Mouse (Mus musculus): Measurements from ENCODE around the gene Tmem121. TPM values are rescaled to one million over a fixed set of nuclear protein-coding genes. Genes with fewer than 3 reads are reported as not detected.

Gene Tmem121
- total RNA-seq, 2 experiments from 2014 or later: 37.8 to 40.0 TPM

DNA sequence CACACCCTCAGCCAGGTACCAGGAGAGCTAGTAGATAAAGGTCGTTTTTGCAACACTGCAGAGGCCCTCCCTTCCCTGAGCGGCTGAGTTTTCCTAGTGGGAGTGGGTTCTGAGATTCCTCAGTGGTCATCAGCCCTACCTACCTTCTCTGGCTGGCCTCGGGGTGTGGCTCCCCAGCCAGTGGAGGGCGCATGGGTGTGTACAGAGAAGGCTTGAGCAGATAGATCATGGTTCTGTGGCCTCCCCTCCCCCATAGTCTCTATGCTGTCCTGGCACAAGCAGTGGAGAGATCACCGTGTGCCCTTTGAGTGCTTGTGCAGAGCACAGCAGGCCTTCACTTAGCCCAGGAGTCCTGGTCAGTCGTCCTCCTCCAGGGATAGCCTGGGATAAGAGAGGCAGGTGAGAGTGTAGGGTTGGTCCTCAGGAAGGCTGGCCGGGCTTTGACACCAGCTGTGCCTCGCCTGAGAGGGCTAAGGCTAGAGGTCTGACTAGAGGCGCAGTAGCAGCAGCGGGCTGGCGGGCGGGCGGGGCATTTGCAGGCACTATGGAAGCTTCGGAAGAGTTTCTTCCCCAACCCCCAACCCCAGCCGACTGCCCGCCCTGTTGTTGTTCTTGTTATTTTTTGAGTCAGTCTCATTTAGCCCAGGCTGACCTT lies 37.2 kb upstream of the Tmem121 start:
- intact Hi-C loops (cut with DNase I): no loop called here
- no peak for DNase-seq

DNA sequence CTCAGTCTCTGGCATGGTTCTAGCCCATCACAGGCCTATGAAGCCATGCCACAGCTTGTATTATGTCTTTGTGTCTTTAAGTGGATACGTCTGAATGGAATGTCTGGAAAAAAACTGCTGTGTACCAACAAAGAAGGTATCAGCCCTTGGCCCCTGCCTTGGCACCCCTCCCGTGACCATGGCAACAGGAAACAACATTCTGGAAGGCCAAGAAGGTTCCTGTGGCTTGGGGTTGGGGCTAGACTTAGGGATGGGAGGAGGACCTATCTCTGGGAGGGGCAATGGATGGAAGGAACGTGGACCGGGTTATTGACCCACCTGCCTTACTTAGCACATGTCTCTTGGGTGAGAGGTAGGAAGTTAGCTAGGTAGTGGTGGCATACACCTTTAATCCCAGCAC lies 36.4 kb upstream of the Tmem121 start:
- intact Hi-C loops (cut with DNase I): no loop called here
- DNase-seq: no peak

- intact Hi-C loops (cut with DNase I): no loop called here
- no peak for DNase-seq
Observed at GRCm38 (mm10) chr12:113149896-113150295, 35.8 kb upstream of the Tmem121 start.

- intact Hi-C loops (cut with DNase I): no loop called here
- no peak for DNase-seq
Observed at GRCm38 (mm10) chr12:113150591-113150990, 35.1 kb upstream of the Tmem121 start.

DNA sequence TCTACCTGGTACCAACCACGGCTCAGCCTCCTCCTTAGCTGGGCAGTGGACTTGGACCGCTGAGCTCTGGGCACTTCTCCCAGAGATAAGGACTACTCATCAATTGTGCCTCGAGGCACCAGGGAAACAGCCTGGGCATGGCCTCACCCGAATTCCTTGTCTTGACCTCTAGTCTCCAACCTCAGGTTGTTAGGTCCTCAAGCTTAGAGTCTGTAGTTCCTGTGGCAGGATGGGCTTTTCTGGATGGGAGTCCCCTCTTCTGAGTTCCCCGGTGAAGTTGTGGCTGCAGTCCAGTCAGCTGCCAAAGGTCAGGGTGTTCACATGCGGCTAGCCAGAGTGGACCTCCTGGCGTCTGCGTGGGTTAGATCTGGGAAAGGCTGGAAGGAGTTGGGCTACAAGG lies 34.7 kb upstream of the Tmem121 start:
- no peak for DNase-seq
- intact Hi-C loops (cut with DNase I): no loop called here

DNA sequence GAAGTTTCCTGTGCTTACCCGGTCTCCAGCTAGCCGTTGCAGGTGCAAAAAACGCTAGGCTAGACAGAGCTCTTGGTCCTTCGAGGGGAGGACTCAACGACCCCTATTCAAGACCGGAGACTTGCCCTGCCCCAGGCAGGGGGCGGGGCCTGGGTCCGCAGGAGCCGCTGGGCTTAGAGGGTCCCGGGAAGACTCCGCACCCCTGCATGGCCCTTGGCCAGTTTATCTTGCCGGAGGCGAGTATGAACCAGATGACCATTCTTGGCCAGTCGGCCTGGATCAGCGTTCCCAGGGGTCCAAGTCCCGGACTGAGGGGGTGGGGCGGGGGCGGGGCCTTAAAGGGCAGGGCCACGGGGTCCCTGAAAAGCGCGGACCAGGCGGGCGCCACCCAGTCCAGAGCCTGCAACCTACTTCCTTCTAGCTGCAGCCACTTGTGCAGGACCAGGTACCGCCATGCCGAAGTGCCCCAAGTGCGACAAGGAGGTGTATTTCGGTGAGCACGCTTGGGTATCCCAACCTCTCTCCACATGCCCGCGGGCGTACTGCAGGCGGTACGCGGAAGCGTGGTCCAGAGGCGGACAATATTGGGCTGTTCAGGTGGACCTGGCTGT lies 34.0 kb upstream of the Tmem121 start:
- DNase-seq: no peak
- intact Hi-C loops (cut with DNase I): no loop called here

GRCm38 (mm10) chr12:113152272-113152661 lies 33.5 kb upstream of the Tmem121 start:
- intact Hi-C loops (cut with DNase I): no loop called here
- no peak for DNase-seq

GRCm38 (mm10) chr12:113152991-113153525 lies 32.7 kb upstream of the Tmem121 start:
- intact Hi-C loops (cut with DNase I): no loop called here
- no peak for DNase-seq

GRCm38 (mm10) chr12:113153971-113154370 lies 31.8 kb upstream of the Tmem121 start:
- no peak for DNase-seq
- intact Hi-C loops (cut with DNase I): no loop called here

GRCm38 (mm10) chr12:113154747-113155075 lies 31.0 kb upstream of the Tmem121 start:
- intact Hi-C loops (cut with DNase I): no loop called here
- DNase-seq: no peak

GRCm38 (mm10) chr12:113155076-113155771 lies 30.5 kb upstream of the Tmem121 start:
- intact Hi-C loops (cut with DNase I): no loop called here

DNA sequence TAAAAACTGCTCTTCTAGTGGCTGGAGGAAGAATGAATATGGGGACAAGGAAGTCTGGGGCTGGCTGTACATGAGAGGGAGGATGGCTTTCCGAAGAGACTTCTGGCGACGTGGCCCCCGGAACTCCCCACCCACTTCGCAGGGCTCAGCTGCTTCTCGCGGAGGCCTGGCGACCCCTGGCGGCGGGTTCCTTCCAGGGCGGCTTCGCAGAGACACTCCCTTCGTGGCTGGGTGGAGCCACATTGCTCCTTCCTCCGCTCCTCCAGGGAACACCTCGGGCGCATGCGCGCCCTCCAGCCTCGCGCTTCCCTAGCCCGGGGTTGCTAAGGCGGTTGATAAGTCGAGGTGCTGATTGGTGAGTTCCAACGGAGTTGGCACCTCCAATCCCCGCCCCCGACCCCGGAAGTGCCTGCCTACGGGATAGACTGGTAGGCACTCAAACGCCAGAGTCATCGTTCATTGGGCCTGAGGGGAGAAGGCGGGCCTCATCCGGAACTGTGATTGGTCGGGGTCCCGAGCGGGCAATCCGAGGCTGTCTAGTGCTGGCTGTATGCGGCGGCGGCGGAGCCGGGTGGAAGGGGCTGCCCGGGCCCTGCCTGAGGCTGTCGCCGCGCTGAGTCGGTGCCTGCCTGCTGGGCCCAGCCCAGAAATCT lies 29.7 kb upstream of the Tmem121 start, which contains the start of gene Tedc1:
Tedc1 (plus strand) TSS at position 535 of the 653 bp plus-strand sequence.
- intact Hi-C loops (cut with DNase I): no loop called here
- peak; percentile 100 for DNase-seq

More at GRCm38 (mm10) chr12:113155076-113155771, 30.5 kb upstream of the Tmem121 start:
- peak; percentile 53 for DNase-seq

DNA sequence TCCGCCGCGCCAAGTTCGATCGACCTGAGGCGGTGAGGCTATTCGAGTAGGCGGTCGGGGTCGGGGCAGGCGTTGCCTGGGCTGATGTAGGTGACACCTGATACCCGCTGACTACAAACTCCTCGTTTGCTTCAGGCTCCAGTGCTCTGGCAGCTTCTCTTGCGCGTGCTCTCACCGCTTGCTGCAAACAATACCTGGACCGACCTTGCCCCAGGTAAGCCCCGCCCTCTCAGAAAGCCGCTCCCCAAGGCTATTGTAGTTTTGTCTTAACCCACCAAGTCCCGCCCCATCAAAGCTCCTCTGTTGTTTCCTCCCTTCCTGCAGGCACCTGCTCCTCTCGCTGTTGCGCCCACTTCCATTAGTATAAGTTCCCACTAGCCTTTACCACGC lies 29.2 kb upstream of the Tmem121 start:
- intact Hi-C loops (cut with DNase I): no loop called here
- DNase-seq: no peak

GRCm38 (mm10) chr12:113157002-113157401 lies 28.7 kb upstream of the Tmem121 start:
- DNase-seq: peak; percentile 70
- intact Hi-C loops (cut with DNase I): no loop called here

DNA sequence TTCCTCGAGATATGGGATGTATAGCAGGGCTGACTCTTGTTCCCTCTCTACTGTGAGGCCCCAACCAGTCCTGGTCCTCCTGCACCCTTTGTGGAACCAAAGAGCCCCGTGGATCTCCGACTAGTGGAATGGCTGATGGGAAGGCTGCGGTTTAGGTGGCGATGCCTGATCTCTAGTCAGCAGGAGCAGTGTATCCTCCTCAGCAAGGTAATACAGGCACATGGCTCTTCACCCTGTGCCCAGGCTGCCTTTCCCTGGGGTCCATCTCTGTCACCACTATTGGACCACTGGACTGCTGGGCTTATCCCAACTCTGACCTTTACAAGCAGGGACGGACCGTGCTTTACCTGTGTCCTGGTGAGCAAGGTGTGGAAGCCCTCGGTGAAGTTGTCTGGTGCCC lies 28.2 kb upstream of the Tmem121 start:
- no peak for DNase-seq
- intact Hi-C loops (cut with DNase I): no loop called here

- DNase-seq: no peak
- intact Hi-C loops (cut with DNase I): no loop called here
Observed at GRCm38 (mm10) chr12:113157971-113158370, 27.8 kb upstream of the Tmem121 start.

DNA sequence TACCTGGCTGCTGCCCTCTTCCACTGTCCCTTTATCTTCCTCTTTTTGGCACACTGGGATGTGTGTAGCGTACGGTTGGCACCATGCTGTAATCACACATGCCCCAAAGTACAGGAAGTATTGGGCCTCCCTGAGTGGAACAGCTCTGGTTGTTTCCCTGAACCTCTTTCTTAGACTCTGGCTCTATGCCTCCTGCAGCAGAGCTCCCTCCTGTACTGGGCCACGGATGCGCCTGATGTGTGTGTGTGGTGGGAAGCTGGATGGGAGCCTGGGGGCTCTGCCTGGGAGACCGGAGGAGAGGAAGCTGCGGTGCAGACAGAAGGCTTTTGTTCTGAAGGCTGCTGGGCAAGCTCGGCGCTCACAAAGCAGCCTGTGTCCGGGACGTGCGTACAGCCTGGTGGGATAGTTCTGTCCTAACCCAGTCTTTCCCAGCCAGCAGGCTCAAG lies 22.1 kb upstream of the Tmem121 start:
- peak; percentile 64 for DNase-seq
- intact Hi-C loops (cut with DNase I): no loop called here

- intact Hi-C loops (cut with DNase I): no loop called here
- no peak for DNase-seq
Observed at GRCm38 (mm10) chr12:113168031-113168536, 17.6 kb upstream of the Tmem121 start.

GRCm38 (mm10) chr12:113176960-113177725 lies 8.6 kb upstream of the Tmem121 start:
- DNase-seq: no peak
- intact Hi-C loops (cut with DNase I): no loop called here

DNA sequence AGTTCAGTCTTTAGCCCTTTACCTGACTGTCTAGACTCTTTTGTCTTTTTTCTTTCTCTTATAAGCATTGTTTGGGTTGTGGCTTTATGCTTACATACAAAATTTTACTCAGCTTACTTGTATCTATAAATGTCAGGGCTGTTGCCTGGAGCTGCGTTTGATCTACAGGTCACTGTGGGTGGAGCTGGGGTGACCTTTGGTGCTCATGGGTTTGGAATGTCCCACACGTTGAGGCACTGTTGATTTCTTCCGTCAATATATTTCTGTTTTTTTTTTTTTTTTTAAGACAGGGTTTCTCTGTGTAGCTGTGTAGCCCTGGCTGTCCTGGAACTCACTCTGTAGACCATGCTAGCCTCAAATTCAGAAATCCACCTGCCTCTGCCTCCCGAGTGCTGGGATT lies 4.7 kb upstream of the Tmem121 start:
- intact Hi-C loops (cut with DNase I): no loop called here

More for the DNA sequence above, 4.7 kb upstream of the Tmem121 start:
- DNase-seq: no peak

Measured in left cerebral cortex, postnatal 4 days (tissue).